Mouse (Mus musculus) kidney, postnatal 10 days (tissue): ENCODE results near the gene Hoxa10.
A peak's percentile ranks its signal among the peaks of the same experiment; 100 is the strongest.

Experiments
- DNase-seq: peaks from one replicate; pipeline ENCODE4 v3.0.0; 2021; ENCODE audit warnings: mixed read lengths

Gene Hoxa10

DNA sequence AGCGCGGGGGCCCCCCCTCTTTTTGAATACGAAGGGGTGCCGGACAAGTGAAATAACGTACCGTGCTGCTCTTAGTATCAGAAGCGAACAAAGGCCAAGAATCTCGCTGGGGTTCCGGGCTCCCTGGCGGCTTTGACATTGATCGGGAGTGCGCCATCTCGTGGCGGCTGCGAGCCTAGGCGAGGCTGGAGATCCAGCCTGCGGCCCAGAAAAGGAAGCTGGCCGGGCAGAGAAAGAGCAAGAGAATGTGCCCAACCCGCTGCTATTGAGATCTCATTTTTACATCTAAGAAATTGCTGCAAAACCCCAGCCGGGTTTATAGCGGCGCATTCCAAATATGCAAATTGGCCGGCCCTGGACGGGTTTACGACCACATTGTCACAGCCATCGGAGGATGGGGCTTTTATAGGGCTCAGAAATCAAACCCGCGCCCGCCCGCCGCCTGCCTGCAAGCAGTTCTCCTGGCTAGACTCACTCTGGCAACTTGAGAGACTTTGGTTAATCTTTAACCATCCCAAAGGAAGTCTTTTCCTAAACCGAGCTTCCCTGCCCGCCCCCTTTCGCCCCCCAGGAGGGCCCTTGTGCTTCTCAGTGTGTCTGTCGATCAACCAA lies at the start of gene Hoxa10:
Gene Hoxa10, minus strand, starts transcription at position 466 of the 612 bp plus-strand sequence.
- DNase-seq: peak; percentile 96

DNA sequence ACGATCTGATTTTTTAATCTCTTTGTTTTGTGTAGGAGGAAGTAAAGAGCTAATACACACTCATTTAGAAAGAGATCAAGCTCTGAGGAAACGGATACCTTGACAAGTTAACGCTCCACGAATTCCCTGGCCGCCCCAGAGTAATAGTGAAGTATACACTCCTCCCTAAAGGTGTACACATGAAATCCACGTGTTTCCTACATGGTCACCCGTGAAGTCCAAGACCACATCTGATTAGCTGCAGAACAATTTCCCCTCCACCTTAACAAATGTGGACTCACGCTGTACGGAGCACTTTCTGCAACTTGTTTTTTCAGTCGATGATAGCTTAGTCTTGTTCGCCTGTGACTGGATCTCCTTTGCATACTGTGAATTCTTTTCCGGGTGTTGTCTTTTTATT lies 49.5 kb upstream of the Hoxa10 start:
- DNase-seq: no peak

DNA sequence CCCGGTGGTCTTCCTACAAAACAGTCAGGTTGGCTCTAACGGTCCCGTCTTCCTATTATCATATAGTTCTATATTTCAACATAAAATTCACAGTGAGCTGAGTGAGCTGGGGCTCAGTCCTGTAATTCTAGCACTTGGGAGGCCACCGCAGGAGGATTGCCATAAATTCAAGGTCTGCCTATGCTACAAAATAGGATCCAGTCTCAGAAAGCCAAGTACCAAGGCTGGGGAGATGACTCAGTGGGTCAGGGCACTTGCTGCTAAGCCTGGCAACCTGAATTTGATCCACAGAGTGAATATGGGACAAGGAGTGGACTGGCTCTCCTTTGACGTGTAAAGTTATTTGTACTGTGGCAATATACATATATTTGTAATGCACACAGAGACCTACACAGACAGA lies 43.2 kb upstream of the Hoxa10 start:
- DNase-seq: no peak

DNA sequence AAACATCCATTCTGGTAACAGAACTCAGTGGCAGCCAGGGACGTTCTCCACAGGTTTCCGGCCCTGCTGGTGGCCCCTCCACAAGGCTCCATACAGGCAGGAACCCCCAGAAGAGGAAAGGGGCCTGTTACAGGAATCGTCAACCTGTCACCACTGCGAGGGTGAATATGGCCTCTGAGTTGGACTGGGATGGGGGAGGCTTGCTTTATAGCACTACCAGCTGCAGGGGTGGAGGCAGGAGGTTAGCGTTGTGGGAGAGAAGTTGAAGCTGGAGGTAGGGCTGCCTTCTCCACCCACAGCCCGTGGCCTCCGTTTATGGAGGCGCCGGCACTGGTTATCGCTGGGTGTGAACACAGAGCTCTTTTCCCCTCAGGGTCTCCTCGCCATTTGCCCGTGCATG lies 40.4 kb upstream of the Hoxa10 start:
- DNase-seq: no peak

DNA sequence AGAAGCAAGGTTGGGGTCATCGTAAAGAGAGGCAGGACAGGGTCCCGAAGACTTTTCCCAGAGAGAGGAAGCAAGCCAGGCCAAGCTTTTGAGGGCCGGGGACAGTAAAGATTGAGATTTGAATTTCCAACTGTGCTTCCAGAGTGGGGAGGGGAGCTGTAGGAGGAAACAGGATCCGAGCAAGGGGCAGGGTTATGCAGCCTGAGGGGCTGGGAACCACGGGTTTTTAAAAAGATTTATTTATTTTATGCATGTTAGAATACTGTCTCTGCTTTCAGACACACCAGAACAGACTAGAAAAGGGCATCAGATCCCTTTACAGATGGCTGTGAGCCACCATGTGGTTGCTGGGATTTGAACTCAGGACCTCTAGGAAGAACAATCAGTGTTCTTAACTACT lies 36.3 kb upstream of the Hoxa10 start:
- DNase-seq: no peak

DNA sequence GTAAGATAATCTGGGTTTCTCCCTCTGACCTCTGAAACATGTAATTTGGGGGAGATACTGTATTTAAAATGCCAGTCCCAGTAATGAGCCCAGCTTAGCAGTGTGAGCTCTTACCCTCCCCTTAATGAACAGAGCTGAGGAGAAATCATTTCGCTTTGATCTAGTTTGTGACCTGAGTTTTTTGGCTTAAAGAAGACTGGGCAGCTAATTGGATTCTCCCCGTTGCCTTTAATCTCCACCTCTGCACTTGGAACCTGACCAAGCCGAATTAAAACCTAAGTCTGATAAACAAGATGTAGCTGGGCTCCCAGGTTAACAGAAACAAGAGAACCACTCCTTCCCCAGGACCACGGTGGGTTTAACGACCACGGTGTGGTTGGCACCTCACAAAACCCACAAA lies 35.7 kb upstream of the Hoxa10 start:
- DNase-seq: no peak

DNA sequence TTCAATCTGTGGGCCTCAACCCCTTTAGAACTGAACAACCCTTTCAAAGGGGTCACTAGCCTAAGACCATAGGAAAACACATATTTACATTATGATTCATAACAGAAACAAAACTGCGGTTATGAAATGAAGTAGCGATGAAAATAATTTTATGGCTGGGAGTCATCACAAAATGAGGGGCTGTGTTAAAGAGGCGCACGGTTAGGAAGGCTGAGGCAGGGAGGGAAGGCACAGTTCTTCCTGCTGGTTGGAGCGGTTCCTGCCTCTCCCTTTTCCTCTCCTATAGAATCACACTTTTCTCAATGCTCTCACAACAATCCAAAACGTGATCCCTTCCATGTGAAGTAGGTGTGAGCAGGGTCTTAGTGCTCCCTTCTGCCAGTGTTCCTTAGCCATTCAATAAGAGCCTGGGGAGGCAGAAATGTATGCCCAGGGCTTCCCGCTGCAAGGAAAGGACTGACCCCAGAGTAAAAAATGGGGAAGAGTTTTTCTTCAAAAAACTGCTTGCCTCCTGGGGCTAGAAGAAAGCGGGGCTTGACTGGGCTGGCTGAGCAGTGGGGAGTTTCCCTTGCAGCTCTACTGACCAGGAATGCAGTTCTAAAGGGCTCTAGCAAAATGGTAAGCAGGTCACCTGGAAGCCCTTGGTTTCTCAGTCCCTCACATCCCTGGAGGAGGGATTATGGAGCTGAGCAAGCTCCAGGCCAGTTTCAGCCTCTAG lies 35.1 kb upstream of the Hoxa10 start:
- DNase-seq: no peak

DNA sequence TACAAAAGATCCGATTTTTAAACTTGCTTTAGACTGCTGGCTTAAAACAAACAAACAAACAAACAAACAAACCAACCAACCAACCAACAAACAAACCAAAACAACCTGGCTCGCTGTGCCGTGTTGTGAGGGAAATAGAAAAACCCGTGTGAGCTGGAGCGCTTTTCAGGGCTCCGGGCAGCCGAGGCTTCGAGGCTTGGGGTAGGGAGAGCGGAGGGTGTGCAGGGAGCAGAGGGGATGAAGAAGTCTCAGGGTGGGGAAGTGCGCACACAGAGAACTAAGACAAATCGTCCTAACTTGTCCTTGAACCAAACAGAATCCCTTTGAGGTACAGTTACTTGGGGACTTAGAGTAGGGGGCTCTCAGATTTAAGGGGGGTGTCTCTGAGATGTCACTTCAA lies 33.9 kb upstream of the Hoxa10 start:
- DNase-seq: no peak

DNA sequence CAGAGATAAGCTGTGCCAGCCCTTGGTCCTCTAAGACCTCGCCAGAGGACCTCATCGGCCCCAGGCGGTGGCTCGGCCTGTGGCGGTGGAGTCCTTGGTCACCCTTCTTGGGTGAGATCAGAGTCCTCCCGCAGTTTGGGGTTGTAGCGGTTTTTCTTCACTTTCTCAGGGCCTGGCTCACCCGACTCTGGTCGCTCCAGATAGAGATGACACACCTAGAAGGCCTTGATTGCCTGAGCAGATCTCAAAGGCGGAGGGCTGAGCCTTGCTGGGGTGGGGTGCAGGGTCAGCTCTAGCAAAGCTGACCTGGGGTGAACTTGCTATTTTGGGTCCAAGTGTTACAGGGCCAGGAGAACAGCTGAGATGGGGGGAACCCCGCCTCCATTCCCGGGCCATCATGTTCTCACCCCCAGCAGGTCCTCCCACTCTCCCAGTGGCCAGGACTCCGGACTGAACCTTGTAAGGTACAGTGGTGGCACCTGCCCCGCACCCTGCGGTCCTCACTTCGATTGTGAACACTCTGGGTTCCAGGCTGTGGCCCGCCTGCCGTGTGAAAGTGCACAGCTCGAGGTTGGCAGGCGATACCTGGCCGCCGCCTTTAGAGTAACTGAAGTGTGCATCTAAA lies 33.1 kb upstream of the Hoxa10 start:
- peak; percentile 22 for DNase-seq

DNA sequence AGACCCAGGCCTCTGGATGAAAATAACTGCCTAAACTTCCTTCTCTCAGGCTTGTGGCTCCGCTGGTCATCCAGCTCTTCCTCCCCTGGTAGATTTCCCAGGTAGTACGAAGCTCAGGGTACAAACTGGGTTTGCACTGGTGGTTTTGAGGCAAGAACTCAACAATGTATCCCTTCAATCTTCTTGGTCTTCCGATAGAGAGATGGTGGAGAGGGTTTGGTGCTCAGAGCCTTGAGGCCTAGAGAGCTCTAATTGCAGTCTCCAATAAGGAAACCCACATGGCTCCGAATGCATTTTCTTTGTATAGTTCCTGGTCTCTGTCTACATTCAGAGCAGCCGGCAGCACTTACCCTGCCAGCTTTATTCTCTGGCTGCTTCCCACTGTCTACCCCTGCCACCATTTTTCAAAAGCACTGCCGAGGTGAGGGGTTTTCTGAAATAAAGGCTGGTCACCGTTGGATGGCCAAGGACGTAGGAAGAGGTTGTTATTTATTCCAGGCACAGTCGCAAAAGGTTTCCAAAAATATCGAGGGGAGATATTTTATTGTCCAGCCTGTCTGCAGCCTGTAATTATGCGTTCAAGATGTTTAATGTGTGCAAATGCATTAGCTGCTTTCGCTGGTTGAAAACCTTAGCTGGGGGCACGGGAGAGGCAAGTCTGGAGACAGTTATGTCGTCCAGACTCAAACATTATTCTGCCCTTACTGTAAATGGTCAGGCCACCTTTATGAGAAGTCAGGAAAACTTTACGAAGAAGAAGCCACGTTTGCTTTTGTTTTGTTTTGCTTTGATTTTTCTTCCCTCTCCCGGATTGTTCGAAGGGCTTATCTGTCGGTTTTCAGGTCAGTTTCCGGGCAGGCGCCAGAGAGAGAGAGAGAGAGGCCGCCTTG lies 32.4 kb upstream of the Hoxa10 start:
- DNase-seq: no peak

DNA sequence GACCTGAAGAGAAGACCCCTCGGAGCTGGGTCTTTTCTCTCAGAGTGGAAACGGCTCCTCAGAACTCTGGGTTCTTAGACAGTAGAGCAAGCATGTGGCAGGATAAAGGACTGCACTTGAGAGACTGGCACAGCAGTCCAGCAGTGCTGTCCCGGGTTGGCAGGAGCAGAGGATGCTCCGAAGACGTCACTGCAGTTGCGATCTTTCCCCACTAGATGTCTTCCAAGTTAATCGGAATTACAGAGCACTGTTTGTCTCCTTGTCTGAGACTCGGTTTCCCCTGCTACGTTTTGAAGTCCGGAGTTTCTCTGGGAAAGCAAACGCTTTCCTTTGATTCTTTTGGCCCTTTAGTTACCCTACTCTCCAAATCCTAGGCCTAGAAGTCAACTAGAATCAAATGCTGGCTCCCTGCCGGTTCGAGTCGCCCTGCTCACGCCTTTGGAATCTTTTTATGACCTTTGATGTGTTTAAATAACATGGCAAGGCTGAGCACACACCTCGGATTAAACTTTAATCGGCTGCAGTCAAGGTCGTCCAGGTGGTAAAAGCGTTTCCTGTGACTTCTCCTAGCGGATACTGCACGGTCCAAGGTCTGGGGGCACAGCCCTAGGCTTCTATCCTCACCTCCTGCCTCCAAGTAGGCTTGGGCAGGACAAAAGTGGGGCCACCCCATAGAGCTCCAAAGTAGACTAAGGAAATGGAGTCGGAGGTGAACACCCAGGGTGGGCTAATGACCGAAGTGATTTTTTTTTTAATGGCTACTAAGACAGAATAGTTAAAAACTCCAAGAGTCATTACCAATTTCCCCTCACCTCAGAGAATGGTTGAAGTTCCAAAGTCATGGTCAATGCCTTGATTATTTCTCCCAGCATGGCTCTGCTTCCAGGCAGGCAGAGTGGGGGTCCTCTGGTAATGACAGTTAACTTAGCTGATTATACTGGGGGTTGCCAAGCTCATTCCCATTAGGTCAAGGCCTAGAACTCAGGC lies 30.1 kb upstream of the Hoxa10 start:
- peak; percentile 80 for DNase-seq

DNA sequence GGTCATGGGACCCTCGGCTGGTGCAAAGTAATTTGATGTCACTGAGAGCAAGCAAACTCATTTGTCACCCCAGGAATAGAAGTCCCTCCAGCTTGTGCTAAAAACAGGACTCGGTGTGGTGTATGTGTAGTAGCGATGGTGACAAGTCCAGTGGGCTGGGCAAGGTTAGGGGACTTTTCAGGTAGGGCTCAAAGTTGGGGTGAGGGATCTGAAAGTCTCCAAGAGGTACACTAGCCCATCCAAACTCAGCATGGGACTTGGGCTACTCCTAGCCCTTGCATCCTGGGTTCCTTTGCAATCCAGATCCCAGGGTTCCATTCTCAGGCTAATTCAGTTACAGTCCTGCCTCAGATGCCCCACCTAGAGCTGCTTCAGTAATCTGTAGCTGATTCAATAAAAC lies 28.1 kb upstream of the Hoxa10 start:
- DNase-seq: no peak

DNA sequence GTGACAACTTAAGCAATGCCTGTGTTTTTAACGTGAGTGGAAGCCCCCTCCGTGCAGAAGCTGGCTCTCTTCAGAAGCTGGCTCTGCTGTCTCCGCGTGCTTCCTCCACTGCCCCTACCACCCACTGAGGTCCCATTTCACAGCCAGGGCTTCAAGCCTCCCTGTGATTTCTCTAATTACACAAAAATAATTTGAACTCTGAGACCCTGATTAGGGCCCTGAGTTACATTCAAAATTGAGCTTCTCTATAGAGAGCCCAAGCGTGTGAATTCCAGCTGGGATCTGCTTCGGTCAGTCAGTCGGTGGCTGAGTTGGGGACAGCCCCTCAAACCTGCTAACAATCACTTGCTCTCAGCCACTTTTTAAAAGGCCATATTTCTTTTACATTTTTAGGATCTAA lies 27.7 kb upstream of the Hoxa10 start:
- DNase-seq: no peak

DNA sequence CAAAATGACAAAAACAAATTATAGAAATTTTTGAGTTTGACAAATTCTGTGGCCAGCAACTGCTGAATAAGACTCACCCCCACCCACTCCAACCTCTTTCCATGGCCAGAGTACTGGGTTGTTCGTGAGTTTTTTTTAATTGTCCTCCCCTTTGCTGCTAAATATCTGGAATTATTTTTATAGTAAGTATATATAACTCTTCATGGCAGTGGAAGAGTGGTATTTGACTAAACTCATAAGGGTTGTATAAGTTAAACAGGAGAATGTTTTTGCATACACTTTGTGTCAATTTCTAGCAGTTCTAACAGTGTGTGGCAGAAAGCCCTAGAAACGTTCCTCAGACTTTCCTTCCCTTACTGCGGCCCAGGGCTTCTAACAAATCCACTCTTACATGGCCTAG lies 27.0 kb upstream of the Hoxa10 start:
- DNase-seq: no peak

DNA sequence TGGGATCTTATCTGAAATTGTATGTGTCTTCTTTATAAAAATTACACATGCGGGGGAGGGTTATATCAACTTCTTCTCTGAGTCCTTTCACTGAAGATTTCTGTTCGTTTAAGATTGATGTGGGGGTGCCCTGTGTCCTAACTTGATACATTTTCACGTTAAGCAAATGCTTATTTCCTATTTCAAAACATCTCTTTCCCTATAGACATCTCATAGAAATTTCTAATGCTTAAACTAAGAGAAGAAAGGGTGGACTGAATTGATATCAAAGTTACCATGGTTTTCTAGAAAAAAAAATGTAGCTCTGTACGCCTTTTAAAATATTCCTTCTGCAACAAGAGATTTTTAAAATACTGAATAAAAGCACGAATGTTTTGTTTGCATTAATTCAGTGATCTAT lies 26.6 kb upstream of the Hoxa10 start:
- no peak for DNase-seq

DNA sequence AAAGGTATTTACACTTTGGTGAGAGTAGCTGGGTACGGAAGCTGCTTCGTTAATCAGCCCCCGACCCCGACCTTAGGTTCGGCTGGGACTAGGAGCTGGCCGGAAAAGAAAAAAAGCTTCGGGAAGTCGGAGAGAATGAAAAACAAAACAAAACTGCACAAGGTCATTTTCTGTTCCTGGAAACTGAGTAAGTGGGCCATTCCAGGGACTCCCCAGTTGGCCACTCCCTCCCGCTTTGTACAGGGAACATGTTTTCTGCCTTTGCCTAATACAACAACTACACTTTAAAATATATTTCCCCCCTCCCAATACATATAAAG lies 26.0 kb upstream of the Hoxa10 start:
- DNase-seq: no peak

DNA sequence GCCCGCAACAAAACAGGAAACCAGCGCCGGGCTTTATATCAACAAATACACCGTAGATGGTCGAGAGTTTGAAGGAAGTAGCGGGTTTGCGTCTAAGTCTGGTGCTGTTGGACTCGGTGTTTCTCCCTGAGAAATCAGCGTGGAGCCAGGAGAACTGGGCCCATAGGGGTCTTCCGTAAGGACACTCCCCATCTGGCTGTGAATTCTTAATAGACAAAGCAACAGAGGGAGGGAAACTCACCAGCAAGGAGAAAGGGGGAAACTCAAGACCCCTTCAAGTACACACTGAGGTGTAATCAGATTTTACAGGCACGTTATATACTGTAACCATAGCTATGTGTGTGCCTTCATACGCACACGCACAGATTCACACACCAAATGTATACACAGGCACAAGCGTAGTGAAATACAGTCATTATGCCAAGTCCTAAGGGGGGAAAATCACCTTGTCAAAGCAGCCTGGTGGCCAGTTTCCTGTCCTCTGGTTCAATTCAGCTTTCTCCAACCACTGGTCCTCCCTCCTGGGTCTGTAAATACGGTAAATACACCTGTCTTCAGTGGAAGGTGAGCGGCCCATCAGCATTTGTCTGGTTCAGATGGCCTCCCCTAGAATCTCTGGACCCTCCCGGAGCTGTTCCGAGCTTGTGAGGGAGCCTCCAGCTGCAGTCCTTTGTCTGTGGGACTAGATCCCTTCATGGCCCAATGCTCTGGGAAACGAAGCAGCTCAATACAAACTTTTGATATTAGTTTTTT lies 25.4 kb upstream of the Hoxa10 start:
- DNase-seq: no peak

DNA sequence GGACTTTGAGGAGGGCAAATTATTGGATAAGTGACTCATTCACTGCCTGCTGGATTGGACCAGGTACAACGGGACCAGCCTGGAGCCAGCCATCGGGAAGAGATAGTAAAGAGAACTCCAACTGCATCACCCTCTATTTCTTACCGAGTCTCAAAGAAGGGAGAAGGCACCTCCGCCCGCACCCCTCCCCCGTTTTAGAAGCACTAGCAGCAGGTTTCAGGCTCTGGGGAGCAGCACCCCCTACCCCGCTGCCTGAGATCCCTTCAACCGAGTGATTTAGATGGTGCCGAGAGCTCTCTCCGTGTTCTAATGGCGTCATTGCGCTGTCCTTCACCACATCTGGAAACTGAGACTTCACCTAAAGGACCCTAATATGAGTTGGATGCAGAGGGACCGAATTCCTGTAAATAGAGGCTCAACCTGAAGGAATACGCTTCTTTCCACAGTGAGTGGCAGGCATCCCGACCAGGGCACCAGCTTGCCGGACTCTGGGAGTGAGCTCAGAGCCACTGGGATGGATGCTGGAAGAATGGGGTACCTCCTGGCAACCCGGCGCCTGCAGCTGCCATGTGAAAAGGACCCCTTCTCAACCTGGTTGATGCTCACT lies 24.8 kb upstream of the Hoxa10 start:
- DNase-seq: no peak

DNA sequence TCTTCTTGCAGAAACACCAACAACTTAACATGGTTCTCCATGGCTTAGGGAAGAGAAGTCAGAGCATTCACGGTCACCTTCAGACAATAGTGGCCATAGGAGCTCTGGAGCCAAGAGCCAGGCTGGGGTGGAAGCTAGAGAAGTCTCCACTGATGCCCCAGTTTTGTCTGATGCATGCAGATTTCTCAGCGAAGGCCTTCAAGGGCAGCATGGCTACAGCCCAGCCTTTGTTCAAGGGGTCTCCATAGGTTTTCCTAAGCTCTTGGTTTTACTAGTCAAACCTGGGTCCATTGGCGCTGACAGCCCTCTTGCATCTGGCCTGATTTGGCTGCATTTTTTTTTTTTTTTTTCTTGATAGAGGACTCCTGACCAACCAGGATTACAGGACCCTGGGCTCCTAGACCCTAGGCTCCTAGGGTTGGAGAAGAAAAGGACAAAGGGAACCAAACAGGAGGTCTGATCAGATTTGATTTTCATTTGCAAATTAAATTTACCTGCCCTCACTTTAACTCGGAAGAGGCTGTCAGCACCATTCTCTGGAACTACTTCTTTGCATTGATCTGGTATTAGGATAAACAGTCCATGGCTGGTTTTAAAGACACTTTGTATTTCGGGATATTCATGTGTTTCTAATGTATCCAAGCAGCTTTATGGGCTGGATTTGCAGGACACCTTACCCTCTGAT lies 23.6 kb upstream of the Hoxa10 start:
- no peak for DNase-seq

DNA sequence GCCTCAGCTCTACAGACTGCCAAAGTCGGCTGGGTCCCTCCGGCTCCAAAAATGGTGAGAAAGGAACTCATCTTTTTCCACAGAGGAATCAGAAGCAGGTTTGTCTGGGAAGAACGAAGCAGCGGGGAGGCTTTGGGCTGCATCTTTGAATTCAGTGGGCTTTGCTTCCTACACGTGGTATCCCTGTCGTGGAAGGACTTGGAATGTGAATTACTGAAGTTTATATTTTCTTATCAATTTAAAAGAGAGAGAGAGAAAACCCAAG lies 22.6 kb upstream of the Hoxa10 start:
- DNase-seq: no peak
